Mouse (Mus musculus) thymus, adult 2 months (tissue): Measurements from ENCODE around the gene Hoxa10.

Experiments used
- CTCF ChIP-seq: fragments of 200-500 bp; IDR thresholded peaks from 2 replicates; pipeline ENCODE4 v1.5.1; 2012; ENCODE audit warnings: mild to moderate bottlenecking, control low read depth, low read length, moderate library complexity, borderline replicate concordance; ENCODE audit not compliant: control insufficient read depth, poor library complexity, insufficient read depth; ENCODE audit errors: extremely low read depth
- POLR2A ChIP-seq: fragments of 200-500 bp; IDR thresholded peaks from 2 replicates; pipeline ENCODE4 v1.6.1; 2012; ENCODE audit warnings: mild to moderate bottlenecking, low read length, control low read depth, moderate library complexity; ENCODE audit not compliant: control insufficient read depth, poor library complexity, insufficient read depth; ENCODE audit errors: extremely low read depth

GRCm38 (mm10) chr6:52268756-52269155 is 28.1 kb upstream of the Hoxa10 start:
- TF ChIP-seq CTCF (no peak), POLR2A (no peak)
